Comparison of ENCODE assay signal across 14 mouse cellular contexts in the genomic region with DNA sequence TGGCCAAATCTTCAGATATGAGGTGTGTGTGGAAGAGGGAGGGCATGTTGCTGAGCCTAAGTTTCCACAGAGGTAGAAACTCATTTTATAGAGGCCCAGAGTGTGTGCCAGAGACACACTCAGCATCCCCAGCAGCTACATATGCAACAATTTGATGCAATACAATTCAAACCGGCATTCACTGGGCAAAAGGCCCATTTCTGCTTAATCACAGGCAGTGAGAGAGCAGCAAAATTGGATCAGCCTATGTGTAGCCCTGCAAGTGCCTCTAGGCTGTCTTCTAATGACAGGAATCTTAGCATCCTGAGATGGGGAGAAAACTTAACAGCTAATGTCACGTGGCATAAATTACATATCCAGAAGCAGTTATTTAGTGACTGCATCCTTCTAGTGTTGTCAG.
"Had no signal": no experiment of that assay in that cellular context is flagged by ENCODE, and none has a peak within 500 bp of the region (broad histone marks: within the 10 kb centered on the region; RNA-seq: fewer than 3 reads in every experiment).

No protein-coding gene starts in this region.

- ATAC-seq: liver, embryonic 12.5 days had no signal

- H3K4me1 ChIP-seq: liver, embryonic 12.5 days; midbrain, embryonic 12.5 days; neural tube, embryonic 13.5 days; stomach, embryonic 15.5 days had no signal

- H3K9me3 ChIP-seq: kidney, embryonic 15.5 days; limb, embryonic 15.5 days; liver, embryonic 12.5 days; midbrain, embryonic 12.5 days; neural tube, embryonic 13.5 days; stomach, embryonic 15.5 days had no signal

- H3K9ac ChIP-seq: kidney, embryonic 15.5 days; limb, embryonic 15.5 days; liver, embryonic 12.5 days; lung, embryonic 14.5 days; midbrain, embryonic 12.5 days; neural tube, embryonic 13.5 days; stomach, embryonic 15.5 days had no signal

- H3K27me3 ChIP-seq: kidney, embryonic 15.5 days; limb, embryonic 15.5 days; liver, embryonic 12.5 days; midbrain, embryonic 12.5 days; neural tube, embryonic 13.5 days; stomach, embryonic 15.5 days had no signal

- DNase-seq: kidney, postnatal 25 days; lung, embryonic 14.5 days; lung, postnatal 10 days; lung, postnatal 4 days; retina, postnatal 1 day; thymus, adult 2 months; thymus, postnatal 25 days had no signal

- H3K4me3 ChIP-seq: kidney, embryonic 15.5 days; left cerebral cortex, adult 2 months; limb, embryonic 15.5 days; liver, embryonic 12.5 days; midbrain, embryonic 12.5 days; neural tube, embryonic 13.5 days; stomach, embryonic 15.5 days had no signal

- H3K4me2 ChIP-seq: kidney, embryonic 15.5 days; limb, embryonic 15.5 days; liver, embryonic 12.5 days; lung, embryonic 14.5 days; midbrain, embryonic 12.5 days; neural tube, embryonic 13.5 days; stomach, embryonic 15.5 days had no signal

- H3K27ac ChIP-seq: kidney, embryonic 15.5 days; left cerebral cortex, adult 2 months; limb, embryonic 15.5 days; liver, embryonic 12.5 days; midbrain, embryonic 12.5 days; neural tube, embryonic 13.5 days; stomach, embryonic 15.5 days had no signal
